Mouse (Mus musculus) effector memory CD4-positive, alpha-beta T cell, adult 5 months (primary cell): ENCODE results near the gene Aste1. TPM values are rescaled to one million over a fixed set of nuclear protein-coding genes. Genes with fewer than 3 reads are reported as not detected.

Experiments used
- polyA plus RNA-seq: library from polyadenylated mRNA; unstranded; fragments of 100-300 nt; shearing (Covaris generic); gene quantifications from one replicate; pipeline ENCODE4 v1.2.1, GENCODE M21; 2017

The Aste1 gene
- polyA plus RNA-seq = 25.8 TPM

GRCm38 (mm10) chr9:105395218-105395627 lies at the start of gene Aste1, which contains the start of gene Nek11:
TSS of gene Aste1 (plus strand) at chr9:105395392.
TSS of gene Nek11 (minus strand) at chr9:105395524.

Other genes with a start within 250 kb of the Aste1 start
- gene Nek11, start 132 bp downstream of the Aste1 start, polyA plus RNA-seq = not detected
- gene Atp2c1, start 131.9 kb downstream of the Aste1 start, polyA plus RNA-seq = 78.5 TPM
- 27.4 TPM for gene Pik3r4, start 247.6 kb downstream of the Aste1 start, polyA plus RNA-seq